Mouse (Mus musculus): Measurements from ENCODE around the gene Ccdc173.

DNA sequence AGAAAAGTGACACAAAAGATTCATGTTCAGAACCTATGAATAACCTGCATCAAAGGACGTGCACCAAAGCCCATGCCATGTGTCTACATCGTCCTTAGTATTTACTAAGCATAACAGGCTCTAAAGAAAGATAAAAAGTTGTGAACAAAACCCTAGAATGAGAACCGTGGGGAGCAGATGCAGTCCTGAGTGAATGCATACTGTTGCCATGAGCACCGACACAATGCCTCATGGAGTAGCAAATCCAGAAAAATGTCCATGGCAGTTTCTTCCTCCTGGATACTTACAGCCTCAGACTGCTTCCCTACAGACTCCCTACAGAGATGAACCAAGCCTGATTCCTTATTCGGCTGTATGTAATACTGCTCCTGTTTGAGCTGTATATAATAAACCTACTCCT lies 28.4 kb downstream of the Ccdc173 start:
- TF ChIP-seq POLR2A (IDR thresholded peaks at IDR 0.05; ENCODE audit: low read depth, low read length): no peak
- TF ChIP-seq CHD2 (IDR thresholded peaks at IDR 0.05; ENCODE audit: low read length): no peak
- no peak for TF ChIP-seq RAD21 (IDR thresholded peaks at IDR 0.05; ENCODE audit: low read depth, low read length)
- no peak for TF ChIP-seq MAX (IDR thresholded peaks at IDR 0.05; ENCODE audit: low read length)
- TF ChIP-seq GABPA (IDR thresholded peaks at IDR 0.05; ENCODE audit: insufficient replicate concordance, low read depth, low read length): no peak

Data from CH12.LX (cell line).